Mouse (Mus musculus) urinary bladder, postnatal 25 days (tissue): Measurements from ENCODE around the gene Anp32b.
A peak's percentile ranks its signal among the peaks of the same experiment; 100 is the strongest.

Source experiments
- DNase-seq: peaks from one replicate; pipeline ENCODE4 v3.0.0; 2022; ENCODE audit warnings: low spot score

Gene Anp32b

GRCm38 (mm10) chr4:46452855-46453719 lies 2.4 kb downstream of the Anp32b start:
- no peak for DNase-seq

- no peak for DNase-seq
Measured at GRCm38 (mm10) chr4:46454097-46454864, 3.6 kb downstream of the Anp32b start.

DNA sequence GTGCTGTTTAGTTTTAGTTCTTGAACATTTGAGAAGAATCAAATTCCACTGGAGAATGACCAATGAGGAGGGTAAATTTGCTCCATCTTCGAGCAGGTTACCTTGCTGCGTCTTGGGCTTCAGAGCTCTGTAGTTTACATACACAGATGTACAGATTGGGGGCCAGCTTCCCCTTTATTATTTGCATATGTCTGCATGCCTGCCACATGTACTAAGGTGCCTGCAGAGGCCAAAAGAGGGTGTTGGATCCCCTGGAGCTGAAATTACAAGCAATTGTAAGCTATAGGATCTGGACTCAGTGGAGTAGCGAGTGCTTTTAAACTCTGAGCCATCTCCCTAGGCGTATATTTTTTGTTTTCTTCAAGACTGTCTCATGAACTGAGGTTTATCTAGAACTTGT lies 6.1 kb downstream of the Anp32b start:
- no peak for DNase-seq

DNA sequence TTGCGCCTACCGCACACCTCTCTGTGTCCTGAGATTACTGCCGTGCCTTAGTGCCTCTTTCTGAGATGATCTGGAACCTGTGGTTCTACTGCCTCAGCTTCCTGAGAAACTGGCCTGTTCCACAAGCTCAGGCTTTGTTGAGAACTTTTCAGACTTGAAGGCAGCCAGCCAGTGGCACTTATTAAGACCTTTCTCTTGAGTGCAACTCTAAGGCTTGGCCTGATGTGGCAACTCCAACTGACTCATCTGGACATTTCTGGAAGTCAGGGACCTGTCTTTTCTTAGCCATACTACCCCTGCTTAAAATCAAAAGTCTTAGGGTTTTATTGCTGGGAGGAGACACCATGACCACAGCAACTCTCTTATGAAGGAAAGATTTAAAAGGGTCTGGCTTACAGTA lies 6.5 kb downstream of the Anp32b start:
- DNase-seq, result no peak

DNA sequence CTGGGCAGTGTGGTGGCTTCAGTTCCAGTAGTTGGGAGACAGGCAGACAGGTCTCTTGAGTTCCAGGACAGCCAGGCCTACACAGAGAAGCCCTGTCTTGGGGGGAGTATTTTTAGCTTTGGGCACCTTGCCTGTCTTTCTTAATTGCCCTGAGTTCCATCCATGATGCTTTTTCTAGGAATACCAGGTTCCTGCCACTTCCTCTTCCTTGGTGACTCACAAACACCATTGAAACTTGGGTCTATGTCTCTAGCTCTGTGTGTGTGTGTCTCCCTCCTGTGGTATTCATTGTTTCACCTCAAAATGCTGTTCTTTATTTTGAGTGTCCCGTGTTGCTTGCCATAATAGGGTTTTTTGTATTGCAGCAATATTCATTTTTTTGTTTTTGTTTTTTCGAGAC lies 7.7 kb downstream of the Anp32b start:
- no peak for DNase-seq

GRCm38 (mm10) chr4:46463130-46463830 lies 12.6 kb downstream of the Anp32b start:
- DNase-seq, result no peak

DNA sequence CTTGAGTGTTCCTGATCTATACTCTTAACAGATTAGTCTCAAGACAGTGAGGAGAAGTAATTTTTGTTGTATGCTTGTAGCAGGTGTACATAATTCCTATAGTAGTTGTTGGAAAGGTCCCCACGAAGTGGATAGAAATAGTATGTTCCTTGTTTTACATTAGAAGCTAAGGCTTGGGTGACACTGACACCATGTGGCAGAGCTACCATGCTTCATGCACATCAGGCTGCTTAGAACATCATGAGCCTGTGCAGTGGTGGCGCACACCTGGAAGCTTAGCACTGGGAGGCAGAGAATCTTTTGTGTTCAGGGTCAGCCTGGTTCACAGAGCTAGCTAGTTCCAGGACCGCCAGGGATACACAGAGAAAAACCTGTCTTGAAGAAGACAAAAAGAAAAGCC lies 15.0 kb downstream of the Anp32b start:
- no peak for DNase-seq

- DNase-seq, result no peak
Measured at GRCm38 (mm10) chr4:46475101-46475500, 24.4 kb downstream of the Anp32b start.

GRCm38 (mm10) chr4:46479081-46479480 lies 28.4 kb downstream of the Anp32b start:
- no peak for DNase-seq

- peak; percentile 69 for DNase-seq
Measured at GRCm38 (mm10) chr4:46485696-46486417, 35.2 kb downstream of the Anp32b start.

DNA sequence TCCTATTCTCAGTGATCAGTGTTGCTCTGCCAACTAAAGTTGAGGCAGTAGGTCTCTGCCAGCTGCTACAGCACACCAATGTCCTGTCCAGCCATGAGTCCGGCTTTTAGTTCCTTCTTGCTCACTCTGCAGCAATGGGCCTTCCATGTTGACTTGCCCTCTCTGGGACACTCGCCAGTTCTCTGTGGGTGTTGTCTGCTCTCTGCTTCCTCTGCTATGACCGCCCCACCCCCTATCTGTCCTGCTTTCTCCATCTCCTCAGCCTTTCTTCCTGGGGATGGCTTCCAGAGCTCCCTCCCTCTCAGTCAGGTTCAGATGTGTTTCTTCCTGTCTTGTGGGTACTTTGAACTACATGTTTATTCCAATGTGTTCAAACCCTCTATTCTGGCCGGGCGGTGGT lies 36.6 kb downstream of the Anp32b start:
- DNase-seq, result peak; percentile 36

GRCm38 (mm10) chr4:46489028-46489925 lies 38.6 kb downstream of the Anp32b start, which contains the start of gene Nans:
Gene Nans, plus strand, starts transcription at chr4:46489248.
- peak; percentile 91 for DNase-seq

GRCm38 (mm10) chr4:46493071-46493470 lies 42.4 kb downstream of the Anp32b start:
- no peak for DNase-seq

GRCm38 (mm10) chr4:46495543-46495942 lies 44.8 kb downstream of the Anp32b start:
- no peak for DNase-seq

DNA sequence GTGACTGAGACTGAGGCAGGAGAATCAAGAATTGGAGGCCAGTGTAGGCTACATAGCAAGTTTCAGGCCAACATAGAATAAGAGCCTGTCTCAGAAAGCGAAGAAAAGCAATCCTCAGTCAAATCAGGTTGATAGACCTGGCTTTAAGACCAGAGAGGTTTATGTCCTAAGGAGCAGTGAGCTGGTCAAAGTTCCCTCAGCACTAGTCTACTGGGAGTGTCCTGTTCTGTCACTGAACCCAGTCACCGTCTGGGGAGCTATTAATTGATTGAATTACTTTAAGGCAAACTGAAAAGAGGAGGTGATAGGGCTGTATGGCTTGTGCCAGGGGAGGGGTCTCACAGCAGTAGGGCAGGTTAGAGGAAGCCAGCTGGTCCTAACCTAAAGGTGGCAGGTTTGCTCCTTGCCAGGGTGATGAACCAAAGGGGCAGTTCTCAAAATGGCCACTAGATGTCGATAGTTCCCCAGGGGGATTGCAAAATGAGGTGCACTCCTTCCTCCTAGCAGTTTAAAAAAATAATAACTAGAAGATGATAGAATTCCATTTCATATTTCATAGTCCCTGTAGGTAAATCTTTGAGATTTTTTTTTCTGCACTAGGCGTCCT lies 46.7 kb downstream of the Anp32b start:
- DNase-seq, result peak; percentile 70

DNA sequence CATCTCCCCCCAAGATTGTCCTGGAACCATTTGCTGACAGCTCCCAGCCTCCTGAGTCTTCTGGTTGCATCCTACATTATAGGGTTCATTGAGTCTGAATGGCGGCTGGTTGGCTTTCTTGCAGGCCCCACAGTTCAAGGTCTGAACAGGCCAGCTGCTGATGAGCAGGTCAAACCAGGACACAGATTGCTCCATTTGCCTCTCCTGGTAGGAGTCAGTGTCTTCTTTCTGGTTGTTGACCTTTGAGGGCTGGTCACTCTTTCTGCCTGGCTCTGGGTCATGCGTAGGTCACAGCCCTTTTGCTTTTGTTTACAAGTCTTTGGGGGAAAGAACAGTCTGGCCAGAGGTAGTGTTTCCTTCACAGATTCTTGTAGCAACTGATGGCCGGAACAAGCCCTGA lies 47.8 kb downstream of the Anp32b start:
- DNase-seq, result no peak

DNA sequence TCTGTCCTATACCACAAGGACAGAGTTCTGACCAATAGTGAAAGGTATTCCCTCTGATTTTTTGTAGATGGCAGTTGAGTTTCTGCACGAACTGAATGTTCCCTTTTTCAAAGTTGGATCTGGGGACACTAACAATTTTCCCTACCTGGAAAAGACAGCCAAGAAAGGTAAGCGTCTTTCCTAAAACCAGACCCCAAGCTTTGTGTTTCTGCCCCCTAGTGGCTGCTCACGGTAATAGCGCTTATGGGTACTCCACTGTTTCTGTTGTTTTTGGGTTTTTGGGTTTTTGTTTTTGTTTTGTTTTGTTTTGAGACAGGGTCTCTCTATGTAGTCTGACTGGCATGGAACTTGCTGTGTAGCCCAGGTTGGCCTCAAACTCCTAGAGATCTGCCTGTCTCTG lies 48.3 kb downstream of the Anp32b start:
- no peak for DNase-seq

DNA sequence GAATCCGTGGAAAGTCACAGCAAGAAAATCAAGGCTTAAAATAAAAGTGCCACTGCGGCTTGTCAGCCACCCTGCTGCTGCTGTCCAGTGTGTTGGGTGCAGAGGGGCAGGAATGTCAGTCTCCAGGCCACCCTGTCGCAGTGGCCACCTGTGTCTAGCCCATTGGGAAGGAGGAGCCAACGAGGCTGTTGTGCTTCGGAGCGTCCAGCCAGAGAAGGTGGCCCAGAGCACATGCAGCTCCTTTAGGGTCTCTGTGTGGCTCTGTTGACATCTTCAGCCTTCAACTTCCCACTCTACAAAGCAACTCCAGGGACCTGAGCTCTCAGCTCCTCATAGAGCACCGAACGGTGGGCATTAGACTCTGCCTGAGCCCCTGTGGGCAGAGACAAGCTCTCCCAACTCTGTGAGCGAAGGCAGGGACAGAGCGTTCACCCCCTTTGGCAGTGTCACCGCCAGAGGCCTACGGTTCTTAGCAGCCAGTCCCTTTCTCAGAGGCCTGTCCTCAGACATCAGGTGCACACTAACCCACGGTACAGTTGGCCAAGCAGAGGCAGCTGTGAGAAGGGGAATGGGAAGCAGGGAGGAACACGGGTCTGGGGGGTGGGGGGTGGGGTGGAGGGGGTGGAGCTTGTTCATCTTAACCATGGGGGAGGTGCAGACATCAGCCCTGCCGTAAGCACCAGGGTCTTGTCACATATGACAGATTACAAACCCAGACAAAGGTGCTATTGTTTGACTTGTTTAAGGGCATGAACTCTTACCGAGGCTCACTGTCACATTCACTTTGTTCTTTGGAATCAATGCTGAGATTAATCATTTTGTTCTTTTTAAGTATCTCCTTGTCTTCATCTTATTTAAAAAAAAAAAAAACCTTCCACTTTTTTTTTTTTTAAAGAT lies 52.2 kb downstream of the Anp32b start:
- DNase-seq, result no peak

DNA sequence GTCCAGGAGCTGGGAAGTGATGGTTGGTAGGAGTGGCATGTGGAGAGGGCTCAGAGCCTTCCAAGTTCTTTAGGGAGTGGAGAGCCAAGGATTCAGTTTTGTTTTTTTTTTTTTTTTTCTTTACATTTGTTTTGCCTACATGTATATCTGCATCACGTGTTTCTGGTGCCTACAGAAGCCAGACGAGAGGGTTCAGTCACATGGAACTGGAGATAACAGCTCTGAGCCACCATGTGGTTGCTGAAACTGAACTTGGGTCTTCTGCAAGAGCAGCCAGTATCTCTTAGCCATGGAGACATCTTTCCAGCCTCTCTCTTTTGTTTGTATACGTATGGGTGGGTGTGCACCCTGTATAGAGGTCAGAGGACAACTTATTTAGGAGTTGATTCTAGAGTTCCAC lies 53.2 kb downstream of the Anp32b start:
- no peak for DNase-seq
